Mouse (Mus musculus): ENCODE data around the gene Igdcc4.
"Not testable (repeated sequence)": the region's sequence is repeated elsewhere in the genome, so short reads cannot be mapped to it uniquely, and the experiment has no call there.

The Igdcc4 gene

GRCm38 (mm10) chr9:65100991-65101685, at the start of gene Igdcc4:
Gene Igdcc4 (plus strand): TSS chr9:65101486.
- no peak for DNase-seq (ENCODE audit: low spot score)

GRCm38 (mm10) chr9:65064251-65064650, 37.0 kb upstream of the Igdcc4 start:
- no peak for DNase-seq (ENCODE audit: low spot score)

GRCm38 (mm10) chr9:65070587-65070986, 30.7 kb upstream of the Igdcc4 start:
- DNase-seq (ENCODE audit: low spot score), result no peak

- DNase-seq (ENCODE audit: low spot score), result no peak
Observed at GRCm38 (mm10) chr9:65073555-65073954, 27.7 kb upstream of the Igdcc4 start.

GRCm38 (mm10) chr9:65074251-65074650, 27.0 kb upstream of the Igdcc4 start:
- no peak for DNase-seq (ENCODE audit: low spot score)

GRCm38 (mm10) chr9:65074855-65075493, 26.3 kb upstream of the Igdcc4 start:
- no peak for DNase-seq (ENCODE audit: low spot score)

GRCm38 (mm10) chr9:65077536-65077935, 23.8 kb upstream of the Igdcc4 start:
- no peak for DNase-seq (ENCODE audit: low spot score)

GRCm38 (mm10) chr9:65080141-65080540, 21.1 kb upstream of the Igdcc4 start:
- DNase-seq (ENCODE audit: low spot score), result not testable (repeated sequence)

GRCm38 (mm10) chr9:65083075-65083765, 18.1 kb upstream of the Igdcc4 start:
- no peak for DNase-seq (ENCODE audit: low spot score)

GRCm38 (mm10) chr9:65084198-65084807, 17.0 kb upstream of the Igdcc4 start:
- DNase-seq (ENCODE audit: low spot score), result no peak

GRCm38 (mm10) chr9:65085270-65085669, 16.0 kb upstream of the Igdcc4 start:
- no peak for DNase-seq (ENCODE audit: low spot score)

- DNase-seq (ENCODE audit: low spot score), result no peak
Observed at GRCm38 (mm10) chr9:65086801-65087200, 14.5 kb upstream of the Igdcc4 start.

- no peak for DNase-seq (ENCODE audit: low spot score)
Observed at GRCm38 (mm10) chr9:65087490-65087889, 13.8 kb upstream of the Igdcc4 start.

- DNase-seq (ENCODE audit: low spot score), result peak; percentile 52
Observed at GRCm38 (mm10) chr9:65094237-65094636, 7.0 kb upstream of the Igdcc4 start.

GRCm38 (mm10) chr9:65101686-65102376, 545 bp downstream of the Igdcc4 start:
- peak; percentile 35 for DNase-seq (ENCODE audit: low spot score)

GRCm38 (mm10) chr9:65102377-65103172, 1.3 kb downstream of the Igdcc4 start:
- peak; percentile 32 for DNase-seq (ENCODE audit: low spot score)

GRCm38 (mm10) chr9:65103173-65103752, 2.0 kb downstream of the Igdcc4 start:
- DNase-seq (ENCODE audit: low spot score), result no peak

GRCm38 (mm10) chr9:65106821-65107220, 5.5 kb downstream of the Igdcc4 start:
- no peak for DNase-seq (ENCODE audit: low spot score)

GRCm38 (mm10) chr9:65107893-65108292, 6.6 kb downstream of the Igdcc4 start:
- DNase-seq (ENCODE audit: low spot score), result no peak

GRCm38 (mm10) chr9:65109132-65110072, 8.1 kb downstream of the Igdcc4 start:
- peak; percentile 59 for DNase-seq (ENCODE audit: low spot score)

Measured in layer of hippocampus, adult 11-12 months (tissue).